Mouse (Mus musculus): ENCODE measurements around the gene R3hdm2.

DNA sequence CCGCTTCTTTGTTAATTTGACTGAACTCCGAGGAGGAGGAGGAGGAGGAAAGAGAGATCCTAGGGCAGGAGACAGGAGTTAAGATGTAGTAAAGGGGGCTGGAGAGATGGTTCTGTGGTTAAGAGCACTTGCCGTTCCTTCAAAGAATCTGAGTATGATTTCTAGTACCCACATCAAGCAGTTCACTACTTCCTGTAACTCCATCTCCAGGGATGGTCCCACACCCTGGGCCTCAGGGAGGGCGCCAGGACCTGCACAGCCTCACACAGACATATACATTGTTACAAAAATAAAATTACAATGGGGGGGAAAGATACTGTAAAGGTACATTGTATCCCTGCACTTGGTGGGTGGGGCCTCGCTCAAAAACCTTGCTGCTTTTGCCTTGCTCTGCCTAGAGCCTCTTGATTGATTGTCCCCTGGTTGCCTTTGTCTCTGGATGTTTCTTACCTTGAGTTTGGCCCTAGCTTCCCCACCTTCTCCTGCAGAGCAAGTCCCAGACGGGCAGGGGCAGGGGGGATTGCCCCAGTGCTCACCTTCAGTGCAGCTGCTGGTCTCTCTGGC lies 42.5 kb upstream of the R3hdm2 start:
- TF ChIP-seq CTCF (conservative IDR thresholded peaks at IDR 0.05; ENCODE audit: insufficient read depth, insufficient read length, low read depth, low read length) = no peak
- no peak for TF ChIP-seq POLR2A (IDR thresholded peaks at IDR 0.05; ENCODE audit: low read depth, low read length)
